Mouse (Mus musculus) erythroid progenitor cell, adult 5-6 weeks (primary cell): ENCODE measurements around the gene Ezh1. TPM values are rescaled to one million over a fixed set of nuclear protein-coding genes. Genes with fewer than 3 reads are reported as not detected.
A peak's percentile ranks its signal among the peaks of the same experiment; 100 is the strongest.

Experiments
- ATAC-seq: replicated peaks from 2 replicates; pipeline ENCODE4 v1.8.0; 2016; ENCODE audit warnings: moderate number of reproducible peaks, mild to moderate bottlenecking, moderate TSS enrichment, inconsistent platforms; ENCODE audit not compliant: poor library complexity, low FRiP score, severe bottlenecking
- total RNA-seq, 2 experiments: library from RNA; stranded (forward) in 1 of 2; stranded (reverse) in 1 of 2; fragments of 150-400 nt in 1 of 2; fragments of 186-747, 209-891 nt in 1 of 2; gene quantifications; 2 replicates each; pipeline versions ENCODE4 v1.2.3 to v1.2.4; 2015 to 2017; ENCODE audit warnings: low replicate concordance in 2 of 2

Ezh1 gene
- total RNA-seq (2015; ENCODE audit: low replicate concordance) (32.3 and 58.4 TPM in 2 replicates), total RNA-seq (2017; ENCODE audit: low replicate concordance) (43.8 and 53.9 TPM in 2 replicates)

DNA sequence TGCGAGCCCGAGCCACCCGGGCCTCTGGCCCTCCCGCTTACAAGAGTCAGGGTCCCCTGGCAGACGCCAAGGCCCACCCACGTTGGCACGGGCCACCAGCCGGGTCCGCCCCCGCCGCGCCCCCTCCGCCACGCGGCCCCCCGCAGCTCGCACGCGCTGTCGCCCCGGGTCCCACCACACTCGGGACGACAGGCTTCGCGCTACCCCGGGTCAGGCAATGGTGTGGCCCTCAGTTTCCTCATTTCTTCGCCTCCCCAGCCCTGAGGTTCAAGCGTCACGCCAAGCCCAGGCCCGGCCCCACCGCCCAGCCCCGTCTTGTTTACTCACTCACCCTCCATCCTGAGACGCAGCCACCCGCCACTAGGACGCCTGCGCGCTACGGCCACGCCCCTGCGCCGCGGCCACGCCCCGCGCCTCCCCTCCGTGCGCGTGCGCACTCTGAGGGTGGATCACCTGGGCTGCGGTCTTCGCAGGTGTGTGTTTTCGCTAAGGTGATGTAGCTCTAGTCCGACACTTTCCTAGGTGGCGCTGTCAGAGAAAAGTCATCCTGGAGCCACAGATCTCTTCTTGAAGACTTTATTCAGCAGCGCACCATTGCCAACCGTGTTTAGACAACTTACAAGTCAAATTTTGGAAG lies at the start of gene Ezh1:
Gene Ezh1 (minus strand): TSS at position 399 of the 637 bp plus-strand sequence.
- peak; percentile 96 for ATAC-seq

GRCm38 (mm10) chr11:101275309-101275708 lies 49.0 kb upstream of the Ezh1 start:
- no peak for ATAC-seq

- no peak for ATAC-seq
Observed at GRCm38 (mm10) chr11:101272446-101272845, 46.2 kb upstream of the Ezh1 start.

- no peak for ATAC-seq
Observed at GRCm38 (mm10) chr11:101269577-101270116, 43.4 kb upstream of the Ezh1 start.

GRCm38 (mm10) chr11:101265906-101266305 lies 39.6 kb upstream of the Ezh1 start:
- ATAC-seq: no peak

GRCm38 (mm10) chr11:101264954-101265471 lies 38.8 kb upstream of the Ezh1 start:
- no peak for ATAC-seq

GRCm38 (mm10) chr11:101263989-101264280 lies 37.7 kb upstream of the Ezh1 start:
- no peak for ATAC-seq

- no peak for ATAC-seq
Observed at GRCm38 (mm10) chr11:101263138-101263988, 37.1 kb upstream of the Ezh1 start.

GRCm38 (mm10) chr11:101262272-101262967 lies 36.2 kb upstream of the Ezh1 start:
- no peak for ATAC-seq

DNA sequence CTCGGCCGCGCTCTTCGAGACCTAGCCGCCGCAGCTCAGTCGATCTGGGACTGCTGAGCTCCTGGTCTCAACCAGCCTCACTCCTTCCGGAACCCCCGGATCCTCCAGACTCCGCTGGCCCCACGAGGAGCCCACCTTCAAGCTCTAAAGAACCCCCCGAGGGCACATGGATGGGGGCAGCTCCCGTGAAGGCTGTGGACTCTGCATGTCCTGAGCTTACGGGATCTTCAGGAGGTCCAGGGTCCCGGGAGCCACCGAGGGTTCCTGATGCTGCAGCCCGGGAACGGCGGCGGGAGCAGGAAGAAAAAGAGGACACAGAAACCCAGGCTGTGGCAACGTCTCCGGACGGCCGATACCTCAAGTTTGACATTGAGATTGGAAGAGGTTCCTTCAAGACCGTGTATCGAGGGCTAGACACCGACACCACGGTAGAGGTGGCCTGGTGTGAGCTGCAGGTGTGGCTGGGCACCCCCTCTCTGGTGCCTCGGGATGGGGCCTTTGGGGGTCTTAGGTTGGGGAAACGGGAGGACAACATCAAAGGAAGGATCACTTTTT lies 34.6 kb upstream of the Ezh1 start:
- ATAC-seq: peak; percentile 21; the same call in 1 of the 2 replicates

GRCm38 (mm10) chr11:101259948-101260825 lies 33.9 kb upstream of the Ezh1 start, which contains the start of gene Wnk4:
Gene Wnk4, plus strand, starts transcription at chr11:101260567.
- peak; percentile 91 for ATAC-seq

DNA sequence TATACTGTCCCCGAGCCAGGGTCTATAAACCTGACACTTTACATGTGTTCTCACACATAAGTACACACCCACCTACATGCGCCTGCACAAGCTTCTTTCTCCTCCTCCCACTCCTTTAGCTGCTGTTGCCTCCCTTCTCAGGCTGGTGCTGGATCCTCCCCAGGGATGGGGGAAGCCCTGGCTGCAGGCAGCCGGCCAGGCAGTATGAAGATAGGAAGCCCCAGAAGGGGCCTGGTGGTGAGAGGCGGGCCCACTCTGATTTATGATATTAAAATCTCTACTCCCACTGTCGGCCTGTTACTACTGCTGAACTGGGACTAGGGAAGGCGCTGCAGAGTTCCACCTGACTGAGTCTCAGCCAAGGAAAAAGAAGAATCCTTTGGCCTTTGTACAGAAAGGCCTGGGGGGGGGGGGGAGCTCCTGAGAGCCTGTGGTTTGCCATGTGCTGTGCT lies 33.0 kb upstream of the Ezh1 start:
- ATAC-seq: no peak

- no peak for ATAC-seq
Observed at GRCm38 (mm10) chr11:101255826-101256775, 29.8 kb upstream of the Ezh1 start.

DNA sequence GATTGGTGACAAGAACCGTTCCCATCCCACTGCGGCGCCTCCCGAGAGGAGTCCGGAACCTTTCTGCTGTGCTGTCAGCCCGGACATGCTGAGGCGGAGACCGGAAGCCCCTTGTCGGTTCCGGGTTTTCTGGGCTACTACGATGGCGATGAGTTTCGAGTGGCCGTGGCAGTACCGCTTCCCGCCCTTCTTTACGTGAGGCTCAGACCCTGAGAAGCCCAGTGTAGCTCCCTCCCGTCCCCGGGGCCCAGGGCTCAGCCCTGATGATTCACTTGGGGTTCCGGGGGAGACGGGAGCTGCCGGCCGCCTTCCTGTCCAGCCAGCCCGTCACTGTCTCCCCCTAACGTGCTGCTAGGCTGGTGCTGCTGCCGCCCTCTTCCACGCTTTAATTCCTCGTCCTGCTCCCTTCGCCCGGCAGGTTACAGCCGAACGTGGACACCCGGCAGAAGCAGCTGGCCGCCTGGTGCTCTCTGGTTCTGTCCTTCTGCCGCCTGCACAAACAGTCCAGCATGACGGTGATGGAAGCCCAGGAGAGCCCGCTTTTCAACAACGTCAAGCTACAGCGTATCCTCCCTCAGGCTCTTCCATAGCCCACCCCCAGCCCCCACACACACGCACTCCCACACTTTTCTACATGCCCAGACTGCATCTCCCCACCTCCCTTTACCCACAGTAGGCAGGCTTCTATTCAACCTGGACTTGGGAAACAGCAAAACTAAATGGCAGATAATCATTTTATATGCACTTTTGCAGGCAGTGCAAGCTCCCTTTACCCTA lies 27.5 kb upstream of the Ezh1 start, which contains the start of gene Vps25:
Gene Vps25 (plus strand): TSS at position 95 of the 777 bp plus-strand sequence.
- peak; percentile 95 for ATAC-seq

DNA sequence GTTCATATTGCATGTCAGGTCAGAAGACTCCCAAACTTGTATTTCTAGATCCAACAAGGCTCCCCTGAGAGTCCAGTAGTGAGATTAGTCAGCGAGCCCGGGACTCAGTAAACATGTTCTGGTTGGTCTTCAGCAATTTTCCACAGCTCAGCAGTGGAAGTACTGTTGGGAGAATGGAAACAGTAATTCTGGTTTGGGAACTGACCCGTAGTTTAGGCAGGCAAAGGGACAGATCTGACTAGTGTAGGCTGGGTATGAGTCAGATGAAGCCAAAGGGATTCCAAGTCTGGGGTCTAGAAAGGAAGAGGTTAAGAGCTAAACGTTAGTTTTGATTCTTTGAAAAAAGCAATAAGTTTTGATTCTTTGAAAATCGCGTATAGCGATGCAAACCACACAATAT lies 26.7 kb upstream of the Ezh1 start:
- ATAC-seq: 0 out of 2 replicates have a peak, but pooled peaks have one; percentile 23

- ATAC-seq: no peak
Observed at GRCm38 (mm10) chr11:101251031-101251430, 24.8 kb upstream of the Ezh1 start.
